Mouse (Mus musculus): Measurements from ENCODE around the gene Mef2a. TPM values are rescaled to one million over a fixed set of nuclear protein-coding genes. Genes with fewer than 3 reads are reported as not detected.

Gene Mef2a
- polyA plus RNA-seq, 1 experiment from 2014 or later = 41.0 TPM

- peak; percentile 47; the same call in 1 of the 2 replicates for ATAC-seq (ENCODE audit: insufficient read depth, low FRiP score)
- H3K27me3 ChIP-seq (ENCODE audit: control insufficient read depth, insufficient read depth, low read length) = no peaks in the 10 kb centered on the region
- H3K4me1 ChIP-seq (ENCODE audit: control insufficient read depth, insufficient read depth, low read length) = no peaks in the 10 kb centered on the region
- 57% methylated on average over 4 of the region's 4 CpGs for WGBS
- no peak overlapping the region for H3K27ac ChIP-seq (ENCODE audit: low read length)
- H3K9ac ChIP-seq (ENCODE audit: low read length) = no peak overlapping the region
- H3K4me2 ChIP-seq (ENCODE audit: low read depth, low read length) = no peak overlapping the region
- no peaks in the 10 kb centered on the region for H3K36me3 ChIP-seq (ENCODE audit: control insufficient read depth, insufficient read depth, low read length)
- no peak overlapping the region for H3K4me3 ChIP-seq (replicated peaks; ENCODE audit: low read length)
- H3K9me3 ChIP-seq (replicated peaks; ENCODE audit: control insufficient read depth, low read length) = no peaks in the 10 kb centered on the region
Observed at GRCm38 (mm10) chr7:67211971-67212370, 160.7 kb downstream of the Mef2a start.

GRCm38 (mm10) chr7:67211341-67211740 lies 161.3 kb downstream of the Mef2a start:
- Histone ChIP-seq H3K4me2 (ENCODE audit: low read depth, low read length) (no peak overlapping the region), H3K4me1 (ENCODE audit: control insufficient read depth, insufficient read depth, low read length) (no peaks in the 10 kb centered on the region), H3K27ac (ENCODE audit: low read length) (no peak overlapping the region), H3K4me3 (replicated peaks; ENCODE audit: low read length) (no peak overlapping the region), H3K9me3 (replicated peaks; ENCODE audit: control insufficient read depth, low read length) (no peaks in the 10 kb centered on the region), H3K9ac (ENCODE audit: low read length) (no peak overlapping the region), H3K36me3 (ENCODE audit: control insufficient read depth, insufficient read depth, low read length) (no peaks in the 10 kb centered on the region), H3K27me3 (ENCODE audit: control insufficient read depth, insufficient read depth, low read length) (no peaks in the 10 kb centered on the region)
- 43% methylated on average over 6 of the region's 6 CpGs for WGBS
- no peak for ATAC-seq (ENCODE audit: insufficient read depth, low FRiP score)

GRCm38 (mm10) chr7:67210004-67210833 lies 162.4 kb downstream of the Mef2a start:
- no peaks in the 10 kb centered on the region for H3K9me3 ChIP-seq (replicated peaks; ENCODE audit: control insufficient read depth, low read length)
- no peak overlapping the region for H3K4me3 ChIP-seq (replicated peaks; ENCODE audit: low read length)
- H3K4me1 ChIP-seq (ENCODE audit: control insufficient read depth, insufficient read depth, low read length) = no peaks in the 10 kb centered on the region
- no peak overlapping the region for H3K27ac ChIP-seq (ENCODE audit: low read length)
- 57% methylated on average over 6 of the region's 6 CpGs for WGBS
- no peak overlapping the region for H3K4me2 ChIP-seq (ENCODE audit: low read depth, low read length)
- H3K27me3 ChIP-seq (ENCODE audit: control insufficient read depth, insufficient read depth, low read length) = no peaks in the 10 kb centered on the region
- ATAC-seq (ENCODE audit: insufficient read depth, low FRiP score) = no peak
- no peak overlapping the region for H3K9ac ChIP-seq (ENCODE audit: low read length)
- no peaks in the 10 kb centered on the region for H3K36me3 ChIP-seq (ENCODE audit: control insufficient read depth, insufficient read depth, low read length)

GRCm38 (mm10) chr7:67208317-67208716 lies 164.3 kb downstream of the Mef2a start:
- Histone ChIP-seq H3K4me3 (replicated peaks; ENCODE audit: low read length) (no peak overlapping the region), H3K4me2 (ENCODE audit: low read depth, low read length) (no peak overlapping the region), H3K9me3 (replicated peaks; ENCODE audit: control insufficient read depth, low read length) (no peaks in the 10 kb centered on the region), H3K27me3 (ENCODE audit: control insufficient read depth, insufficient read depth, low read length) (no peaks in the 10 kb centered on the region), H3K9ac (ENCODE audit: low read length) (no peak overlapping the region), H3K36me3 (ENCODE audit: control insufficient read depth, insufficient read depth, low read length) (no peaks in the 10 kb centered on the region), H3K4me1 (ENCODE audit: control insufficient read depth, insufficient read depth, low read length) (no peaks in the 10 kb centered on the region), H3K27ac (ENCODE audit: low read length) (no peak overlapping the region)
- ATAC-seq (ENCODE audit: insufficient read depth, low FRiP score) = no peak
- 75% methylated on average over 1 of the region's 1 CpGs for WGBS

- no peaks in the 10 kb centered on the region for H3K27me3 ChIP-seq (ENCODE audit: control insufficient read depth, insufficient read depth, low read length)
- no peak overlapping the region for H3K4me2 ChIP-seq (ENCODE audit: low read depth, low read length)
- WGBS = 36% methylated on average over 6 of the region's 6 CpGs
- H3K4me1 ChIP-seq (ENCODE audit: control insufficient read depth, insufficient read depth, low read length) = no peaks in the 10 kb centered on the region
- no peaks in the 10 kb centered on the region for H3K36me3 ChIP-seq (ENCODE audit: control insufficient read depth, insufficient read depth, low read length)
- H3K9ac ChIP-seq (ENCODE audit: low read length) = no peak overlapping the region
- H3K27ac ChIP-seq (ENCODE audit: low read length) = no peak overlapping the region
- no peak overlapping the region for H3K4me3 ChIP-seq (replicated peaks; ENCODE audit: low read length)
- ATAC-seq (ENCODE audit: insufficient read depth, low FRiP score) = no peak
- H3K9me3 ChIP-seq (replicated peaks; ENCODE audit: control insufficient read depth, low read length) = no peaks in the 10 kb centered on the region
Observed at GRCm38 (mm10) chr7:67207701-67208100, 165.0 kb downstream of the Mef2a start.

- no peak for ATAC-seq (ENCODE audit: insufficient read depth, low FRiP score)
Observed at GRCm38 (mm10) chr7:67206496-67206895, 166.2 kb downstream of the Mef2a start.

GRCm38 (mm10) chr7:67205734-67206425 lies 166.8 kb downstream of the Mef2a start:
- H3K27ac ChIP-seq (ENCODE audit: low read length) = no peak overlapping the region
- no peak overlapping the region for H3K4me2 ChIP-seq (ENCODE audit: low read depth, low read length)
- H3K9me3 ChIP-seq (replicated peaks; ENCODE audit: control insufficient read depth, low read length) = no peaks in the 10 kb centered on the region
- H3K27me3 ChIP-seq (ENCODE audit: control insufficient read depth, insufficient read depth, low read length) = no peaks in the 10 kb centered on the region
- no peak overlapping the region for H3K9ac ChIP-seq (ENCODE audit: low read length)
- H3K4me3 ChIP-seq (replicated peaks; ENCODE audit: low read length) = no peak overlapping the region
- no peaks in the 10 kb centered on the region for H3K36me3 ChIP-seq (ENCODE audit: control insufficient read depth, insufficient read depth, low read length)
- 82% methylated on average over 9 of the region's 9 CpGs for WGBS
- no peak for ATAC-seq (ENCODE audit: insufficient read depth, low FRiP score)
- H3K4me1 ChIP-seq (ENCODE audit: control insufficient read depth, insufficient read depth, low read length) = no peaks in the 10 kb centered on the region

More at GRCm38 (mm10) chr7:67206496-67206895, 166.2 kb downstream of the Mef2a start:
- Histone ChIP-seq H3K27ac (ENCODE audit: low read length) (no peak overlapping the region), H3K9ac (ENCODE audit: low read length) (no peak overlapping the region), H3K27me3 (ENCODE audit: control insufficient read depth, insufficient read depth, low read length) (no peaks in the 10 kb centered on the region), H3K4me1 (ENCODE audit: control insufficient read depth, insufficient read depth, low read length) (no peaks in the 10 kb centered on the region), H3K4me2 (ENCODE audit: low read depth, low read length) (no peak overlapping the region), H3K4me3 (replicated peaks; ENCODE audit: low read length) (no peak overlapping the region), H3K9me3 (replicated peaks; ENCODE audit: control insufficient read depth, low read length) (no peaks in the 10 kb centered on the region), H3K36me3 (ENCODE audit: control insufficient read depth, insufficient read depth, low read length) (no peaks in the 10 kb centered on the region)
- 69% methylated on average over 10 of the region's 10 CpGs for WGBS

GRCm38 (mm10) chr7:67203625-67204024 lies 169.0 kb downstream of the Mef2a start:
- no peak overlapping the region for H3K4me2 ChIP-seq (ENCODE audit: low read depth, low read length)
- no peaks in the 10 kb centered on the region for H3K4me1 ChIP-seq (ENCODE audit: control insufficient read depth, insufficient read depth, low read length)
- H3K27me3 ChIP-seq (ENCODE audit: control insufficient read depth, insufficient read depth, low read length) = no peaks in the 10 kb centered on the region
- H3K9ac ChIP-seq (ENCODE audit: low read length) = no peak overlapping the region
- ATAC-seq (ENCODE audit: insufficient read depth, low FRiP score) = no peak
- 71% methylated on average over 3 of the region's 3 CpGs for WGBS
- no peaks in the 10 kb centered on the region for H3K9me3 ChIP-seq (replicated peaks; ENCODE audit: control insufficient read depth, low read length)
- H3K36me3 ChIP-seq (ENCODE audit: control insufficient read depth, insufficient read depth, low read length) = no peaks in the 10 kb centered on the region
- H3K27ac ChIP-seq (ENCODE audit: low read length) = no peak overlapping the region
- H3K4me3 ChIP-seq (replicated peaks; ENCODE audit: low read length) = no peak overlapping the region

GRCm38 (mm10) chr7:67199412-67199811 lies 173.2 kb downstream of the Mef2a start:
- 15% methylated on average over 10 of the region's 10 CpGs for WGBS

More at GRCm38 (mm10) chr7:67199412-67199811, 173.2 kb downstream of the Mef2a start:
- no peak overlapping the region for H3K9ac ChIP-seq (ENCODE audit: low read length)
- H3K27me3 ChIP-seq (ENCODE audit: control insufficient read depth, insufficient read depth, low read length) = no peaks in the 10 kb centered on the region
- H3K4me2 ChIP-seq (ENCODE audit: low read depth, low read length) = no peak overlapping the region
- no peaks in the 10 kb centered on the region for H3K36me3 ChIP-seq (ENCODE audit: control insufficient read depth, insufficient read depth, low read length)
- H3K9me3 ChIP-seq (replicated peaks; ENCODE audit: control insufficient read depth, low read length) = no peaks in the 10 kb centered on the region; the same call in 1 of the 2 replicates
- no peak; the same call in 1 of the 2 replicates for ATAC-seq (ENCODE audit: insufficient read depth, low FRiP score)
- no peaks in the 10 kb centered on the region for H3K4me1 ChIP-seq (ENCODE audit: control insufficient read depth, insufficient read depth, low read length)
- no peak overlapping the region for H3K4me3 ChIP-seq (replicated peaks; ENCODE audit: low read length)
- H3K27ac ChIP-seq (ENCODE audit: low read length) = no peak overlapping the region
